Mouse (Mus musculus) natural killer cell, adult 2 months (primary cell): Measurements from ENCODE around the gene Rabep2.
"Not testable (repeated sequence)": the region's sequence is repeated elsewhere in the genome, so short reads cannot be mapped to it uniquely, and the experiment has no call there.

Source experiments
- DNase-seq, 2 experiments: peaks; one replicate each; pipeline ENCODE4 v3.0.0; 2022; ENCODE audit warnings: low spot score in 2 of 2

The Rabep2 gene

GRCm38 (mm10) chr7:126464121-126464520 is 35.6 kb downstream of the Rabep2 start:
- peak; percentile 43 to 54 for DNase-seq

- DNase-seq: no peak
Observed at GRCm38 (mm10) chr7:126464836-126465235, 36.3 kb downstream of the Rabep2 start.

GRCm38 (mm10) chr7:126465246-126466030 is 36.9 kb downstream of the Rabep2 start:
- DNase-seq: no peak

GRCm38 (mm10) chr7:126466116-126466515 is 37.6 kb downstream of the Rabep2 start:
- no peak for DNase-seq

- no peak for DNase-seq
Observed at GRCm38 (mm10) chr7:126466707-126467106, 38.1 kb downstream of the Rabep2 start.

GRCm38 (mm10) chr7:126467271-126467670 is 38.7 kb downstream of the Rabep2 start:
- DNase-seq: peak; percentile 55 to 73

GRCm38 (mm10) chr7:126467834-126468627 is 39.5 kb downstream of the Rabep2 start:
- no peak for DNase-seq

GRCm38 (mm10) chr7:126470077-126470476 is 41.5 kb downstream of the Rabep2 start:
- DNase-seq: peak; percentile 80 to 85

- no peak for DNase-seq
Observed at GRCm38 (mm10) chr7:126471361-126471760, 42.8 kb downstream of the Rabep2 start.

GRCm38 (mm10) chr7:126471853-126472252 is 43.3 kb downstream of the Rabep2 start:
- no peak for DNase-seq

- peak; percentile 71 to 79 for DNase-seq
Observed at GRCm38 (mm10) chr7:126472306-126472705, 43.7 kb downstream of the Rabep2 start.

GRCm38 (mm10) chr7:126472713-126473112 is 44.2 kb downstream of the Rabep2 start:
- no peak for DNase-seq

- no peak for DNase-seq
Observed at GRCm38 (mm10) chr7:126473470-126474086, 45.0 kb downstream of the Rabep2 start.

GRCm38 (mm10) chr7:126474486-126474955 is 46.0 kb downstream of the Rabep2 start:
- DNase-seq: no peak

- peak; percentile 91 to 92 for DNase-seq
Observed at GRCm38 (mm10) chr7:126474993-126475581, 46.5 kb downstream of the Rabep2 start, which contains the start of gene Sh2b1. TSS of gene Sh2b1 (minus strand) at chr7:126475424.

- no peak for DNase-seq
Observed at GRCm38 (mm10) chr7:126481699-126482098, 53.1 kb downstream of the Rabep2 start.

GRCm38 (mm10) chr7:126482392-126482871 is 53.9 kb downstream of the Rabep2 start:
- DNase-seq: peak; percentile 33 to 52

- DNase-seq: peak; percentile 95 to 96
Observed at GRCm38 (mm10) chr7:126487052-126487483, 58.5 kb downstream of the Rabep2 start, which contains the start of gene Tufm. TSS of gene Tufm (plus strand) at chr7:126487361.

GRCm38 (mm10) chr7:126487617-126488385 is 59.2 kb downstream of the Rabep2 start:
- DNase-seq: not testable (repeated sequence)

GRCm38 (mm10) chr7:126491005-126491404 is 62.4 kb downstream of the Rabep2 start:
- no peak for DNase-seq

GRCm38 (mm10) chr7:126491973-126492372 is 63.4 kb downstream of the Rabep2 start:
- DNase-seq: no peak
